Mouse (Mus musculus) megakaryocyte-erythroid progenitor cell, adult 5-6 weeks (primary cell): ENCODE data around the gene 4930455H04Rik. TPM values are rescaled to one million over a fixed set of nuclear protein-coding genes. Genes with fewer than 3 reads are reported as not detected.

Experiments used
- ATAC-seq: replicated peaks from 2 replicates; pipeline ENCODE4 v1.8.0; 2016; ENCODE audit warnings: mild to moderate bottlenecking, inconsistent platforms; ENCODE audit not compliant: severe bottlenecking, poor library complexity, low FRiP score, low TSS enrichment
- total RNA-seq, 2 experiments: library from RNA; stranded (forward) in 1 of 2; stranded (reverse) in 1 of 2; fragments of 200-1000, 215-1000 nt in 1 of 2; fragments of >200 nt in 1 of 2; fragmentation: Nextera tagmentation in 1 of 2; gene quantifications; 2 replicates each; pipeline ENCODE4 v1.2.3; 2014 to 2017

4930455H04Rik gene
- total RNA-seq, 2 experiments from 2014 or later: not detected

DNA sequence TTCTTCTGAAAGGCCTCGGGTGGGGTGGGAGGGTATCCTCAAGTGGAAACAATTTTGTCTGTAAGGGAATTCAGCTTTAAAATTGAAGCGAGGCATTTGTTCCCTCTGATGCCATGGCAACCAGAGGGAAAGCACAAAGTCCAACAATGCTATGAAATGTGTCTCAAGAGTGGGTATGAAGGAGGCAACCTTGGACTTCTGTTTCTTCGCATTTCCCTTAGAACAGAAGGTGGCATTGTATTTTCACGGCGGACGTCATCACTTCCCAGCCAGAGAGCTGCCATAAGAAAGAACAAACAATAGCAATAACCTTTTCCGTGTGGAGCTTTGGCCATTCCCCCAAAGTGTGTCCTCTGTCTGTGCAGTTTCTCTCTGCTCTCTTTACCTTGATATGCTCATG lies 53.8 kb downstream of the 4930455H04Rik start:
- ATAC-seq: no peak

DNA sequence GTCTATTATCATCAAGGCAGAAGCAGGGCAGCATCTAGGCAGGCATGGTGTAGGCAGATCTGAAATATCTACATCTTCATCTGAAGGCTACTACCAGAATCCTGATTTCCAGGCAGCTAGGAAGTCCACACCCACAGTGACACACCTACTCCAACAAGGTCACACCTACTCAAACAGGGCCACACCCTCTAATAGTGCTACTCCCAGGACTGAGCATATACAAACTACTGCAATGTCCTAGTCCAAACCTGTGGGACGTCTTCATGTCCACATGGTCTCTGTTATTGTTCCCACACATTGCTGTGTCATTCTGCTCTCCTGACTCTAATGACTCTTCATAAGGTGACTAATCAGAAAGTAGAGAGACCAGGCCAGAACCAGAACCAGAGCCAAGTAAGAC lies 56.0 kb downstream of the 4930455H04Rik start:
- no peak for ATAC-seq

DNA sequence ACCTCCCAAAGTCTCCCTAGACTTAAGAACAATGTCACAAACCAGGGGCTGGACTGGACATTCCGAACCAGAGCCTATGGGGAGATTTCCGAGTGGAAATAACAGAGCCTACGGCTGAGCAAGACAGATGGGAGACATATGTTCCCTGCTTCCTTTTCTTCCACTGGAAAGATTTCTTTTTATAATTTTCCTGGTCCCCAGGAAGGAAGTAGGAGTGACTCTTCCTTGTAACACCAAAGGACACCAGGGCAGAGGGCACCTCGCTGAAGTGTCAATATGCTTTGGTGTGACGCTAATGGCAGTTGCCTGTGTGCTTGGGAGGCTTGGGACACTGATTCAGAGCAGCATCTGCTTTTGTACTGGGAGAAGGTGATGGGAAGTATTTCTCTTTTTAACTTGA lies 56.5 kb downstream of the 4930455H04Rik start:
- no peak for ATAC-seq

DNA sequence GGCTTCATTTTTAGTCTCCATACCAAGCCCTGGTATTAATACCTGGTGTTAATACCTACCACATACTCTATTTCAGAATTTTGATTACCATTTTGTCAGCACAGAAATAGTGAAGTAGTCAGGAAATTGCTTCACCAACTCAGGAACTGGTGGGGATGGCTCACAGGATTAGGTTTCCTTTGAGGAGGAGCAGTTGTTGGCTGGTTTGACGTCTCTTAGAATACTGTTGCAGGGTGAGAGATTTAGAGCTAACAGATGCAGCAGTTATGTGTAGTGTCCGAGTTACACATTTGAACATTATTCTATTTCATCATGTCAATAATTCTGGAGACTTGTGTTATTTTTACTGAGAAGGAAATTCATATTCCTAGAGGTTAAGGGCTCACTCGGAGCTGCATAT lies 57.4 kb downstream of the 4930455H04Rik start:
- ATAC-seq: no peak

Other genes starting within 250 kb of the 4930455H04Rik start
- gene Agl, start 160.1 kb upstream of the 4930455H04Rik start, total RNA-seq (2014; fragmentation: Nextera tagmentation): 11.3 and 13.3 TPM in 2 replicates
- gene Agl, start 160.1 kb upstream of the 4930455H04Rik start, total RNA-seq (2017): 6.2 and 7.8 TPM in 2 replicates
- gene Frrs1, start 108.8 kb upstream of the 4930455H04Rik start, total RNA-seq (2014; fragmentation: Nextera tagmentation): 59.9 and 65.4 TPM in 2 replicates
- gene Frrs1, start 108.8 kb upstream of the 4930455H04Rik start, total RNA-seq (2017): 29.3 and 37.6 TPM in 2 replicates
- gene Palmd, start 720 bp downstream of the 4930455H04Rik start, total RNA-seq (2014; fragmentation: Nextera tagmentation): not detected in 2 replicates
- not detected in 2 replicates for gene Palmd, start 720 bp downstream of the 4930455H04Rik start, total RNA-seq (2017)